Comparison of ENCODE assay signal across 11 mouse cellular contexts in genomic region chr3:153806773-153807443, GRCm38 (mm10). TPM values are rescaled to one million over a fixed set of nuclear protein-coding genes. Genes with fewer than 3 reads are reported as not detected.
DNase-seq lines count a peak whose midpoint lies in the region; ATAC-seq and TF ChIP-seq lines count a peak whose summit lies in the region.
"Had no signal": no experiment of that assay in that cellular context is flagged by ENCODE, and none has a peak within 500 bp of the region (broad histone marks: within the 10 kb centered on the region; RNA-seq: fewer than 3 reads in every experiment).

No protein-coding gene starts in this region.

- H3K9ac ChIP-seq in intestine, embryonic 15.5 days: no peak overlapping the region
- H3K9ac ChIP-seq in intestine, postnatal 0 days (ENCODE audit: low read depth, low read length): no peak overlapping the region
- H3K9ac ChIP-seq in forebrain, embryonic 11.5 days (ENCODE audit: low read length): no peak overlapping the region
- no peak overlapping the region for H3K9ac ChIP-seq in limb, embryonic 11.5 days (ENCODE audit: low read length)
- no peak overlapping the region for H3K9ac ChIP-seq in midbrain, embryonic 15.5 days

- TF ChIP-seq CTCF in intestine, postnatal 0 days (IDR thresholded peaks at IDR 0.05; ENCODE audit: low read depth): no peak

- ATAC-seq in intestine, embryonic 15.5 days: peak; percentile 23; the same call in 1 of the 2 replicates
- ATAC-seq in intestine, postnatal 0 days: no peak
- ATAC-seq in forebrain, embryonic 11.5 days (replicated peaks; ENCODE audit: low FRiP score): peak; percentile 34; the same call in 1 of the 2 replicates
- ATAC-seq in limb, embryonic 11.5 days (ENCODE audit: insufficient number of reproducible peaks, low FRiP score, low TSS enrichment, low read depth): peak; percentile 8; the same call in 1 of the 2 replicates
- ATAC-seq in midbrain, embryonic 15.5 days (replicated peaks): peak; percentile 49

- H3K4me3 ChIP-seq in intestine, embryonic 15.5 days (replicated peaks): no peak overlapping the region
- no peak overlapping the region for H3K4me3 ChIP-seq in intestine, postnatal 0 days (ENCODE audit: low read depth, low read length)
- no peak overlapping the region for H3K4me3 ChIP-seq in forebrain, embryonic 11.5 days (ENCODE audit: low read depth, low read length)
- H3K4me3 ChIP-seq in limb, embryonic 11.5 days (ENCODE audit: low read depth, low read length): no peak overlapping the region
- no peak overlapping the region for H3K4me3 ChIP-seq in midbrain, embryonic 15.5 days
- H3K4me3 ChIP-seq: megakaryocyte, embryonic 14.5 days had no signal

- peaks cover 10% of the 10 kb centered on the region for H3K4me1 ChIP-seq in intestine, embryonic 15.5 days (replicated peaks)
- no peaks in the 10 kb centered on the region for H3K4me1 ChIP-seq in intestine, postnatal 0 days (replicated peaks; ENCODE audit: control insufficient read depth, insufficient read depth, low read length)
- no peaks in the 10 kb centered on the region; the same call in 1 of the 2 replicates for H3K4me1 ChIP-seq in forebrain, embryonic 11.5 days (replicated peaks; ENCODE audit: control insufficient read depth, insufficient read depth, low read length)
- H3K4me1 ChIP-seq in limb, embryonic 11.5 days (ENCODE audit: control insufficient read depth, insufficient read depth, low read length): peaks cover 15% of the 10 kb centered on the region
- H3K4me1 ChIP-seq in midbrain, embryonic 15.5 days: peaks cover 16% of the 10 kb centered on the region; the same call in 1 of the 2 replicates

- no peaks in the 10 kb centered on the region for H3K36me3 ChIP-seq in intestine, embryonic 15.5 days
- no peaks in the 10 kb centered on the region for H3K36me3 ChIP-seq in intestine, postnatal 0 days (ENCODE audit: control insufficient read depth, insufficient read depth)
- no peaks in the 10 kb centered on the region for H3K36me3 ChIP-seq in forebrain, embryonic 11.5 days (ENCODE audit: control insufficient read depth, insufficient read depth, low read length)
- H3K36me3 ChIP-seq in limb, embryonic 11.5 days (ENCODE audit: control insufficient read depth, insufficient read depth, low read length): no peaks in the 10 kb centered on the region
- no peaks in the 10 kb centered on the region for H3K36me3 ChIP-seq in midbrain, embryonic 15.5 days (replicated peaks)

- H3K9me3 ChIP-seq in intestine, embryonic 15.5 days: no peaks in the 10 kb centered on the region
- no peaks in the 10 kb centered on the region for H3K9me3 ChIP-seq in intestine, postnatal 0 days (ENCODE audit: control insufficient read depth)
- H3K9me3 ChIP-seq in forebrain, embryonic 11.5 days (ENCODE audit: control insufficient read depth, low read length): no peaks in the 10 kb centered on the region
- H3K9me3 ChIP-seq in limb, embryonic 11.5 days (ENCODE audit: control insufficient read depth, low read length): no peaks in the 10 kb centered on the region
- H3K9me3 ChIP-seq in midbrain, embryonic 15.5 days: no peaks in the 10 kb centered on the region
- H3K9me3 ChIP-seq: megakaryocyte, embryonic 14.5 days had no signal

- DNase-seq in forebrain, embryonic 11.5 days (ENCODE audit: low spot score): no peak
- no peak for DNase-seq in limb, embryonic 11.5 days (ENCODE audit: low spot score)
- DNase-seq in spleen, postnatal 36 days (ENCODE audit: low spot score in 2 of 2): no peak
- no peak for DNase-seq in retina, embryonic 14.5 days (ENCODE audit: low spot score)
- no peak for DNase-seq in spleen, postnatal 10 days (ENCODE audit: low spot score in 2 of 2)

- no peak overlapping the region for H3K27ac ChIP-seq in intestine, embryonic 15.5 days
- H3K27ac ChIP-seq in intestine, postnatal 0 days (ENCODE audit: low read depth, low read length): no peak overlapping the region
- no peak overlapping the region for H3K27ac ChIP-seq in forebrain, embryonic 11.5 days (ENCODE audit: low read depth, low read length)
- H3K27ac ChIP-seq in limb, embryonic 11.5 days (replicated peaks; ENCODE audit: low read depth, low read length): no peak overlapping the region
- H3K27ac ChIP-seq in midbrain, embryonic 15.5 days: no peak overlapping the region

- 87% methylated on average over 9 of the region's 9 CpGs for WGBS in intestine, embryonic 15.5 days
- 88% methylated on average over 9 of the region's 9 CpGs for WGBS in intestine, postnatal 0 days
- 87% methylated on average over 9 of the region's 9 CpGs for WGBS in forebrain, embryonic 11.5 days
- WGBS in limb, embryonic 11.5 days: 89% methylated on average over 9 of the region's 9 CpGs
- WGBS in midbrain, embryonic 15.5 days: 90% methylated on average over 9 of the region's 9 CpGs

- H3K27me3 ChIP-seq in intestine, embryonic 15.5 days (replicated peaks): no peaks in the 10 kb centered on the region
- H3K27me3 ChIP-seq in intestine, postnatal 0 days (replicated peaks; ENCODE audit: control insufficient read depth, insufficient read depth, low read length): no peaks in the 10 kb centered on the region
- no peaks in the 10 kb centered on the region for H3K27me3 ChIP-seq in forebrain, embryonic 11.5 days (ENCODE audit: control insufficient read depth, insufficient read depth, low read length)
- H3K27me3 ChIP-seq in limb, embryonic 11.5 days (ENCODE audit: control insufficient read depth, insufficient read depth, low read length): no peaks in the 10 kb centered on the region
- H3K27me3 ChIP-seq in midbrain, embryonic 15.5 days (replicated peaks): no peaks in the 10 kb centered on the region

- no peak overlapping the region for H3K4me2 ChIP-seq in intestine, embryonic 15.5 days (replicated peaks)
- no peak overlapping the region for H3K4me2 ChIP-seq in intestine, postnatal 0 days (replicated peaks; ENCODE audit: low read depth)
- no peak overlapping the region for H3K4me2 ChIP-seq in forebrain, embryonic 11.5 days (ENCODE audit: low read depth, low read length, severe bottlenecking)
- no peak overlapping the region for H3K4me2 ChIP-seq in limb, embryonic 11.5 days (ENCODE audit: low read depth, severe bottlenecking)
- H3K4me2 ChIP-seq in midbrain, embryonic 15.5 days: no peak overlapping the region

RNA-seq across cellular contexts. Expression of gene Asb17, which starts 37.1 kb away (rescaled TPM):
- 0.09 TPM in 1 of 2 replicates, not detected in the other for polyA plus RNA-seq in intestine, embryonic 15.5 days (2015; fragmentation: Nextera tagmentation; extraction: Ambion mirVana)
- not detected in 2 replicates for polyA plus RNA-seq in intestine, postnatal 0 days (2015; fragmentation: Nextera tagmentation; extraction: Ambion mirVana)
- 0.29 and 0.47 TPM in 2 replicates for polyA plus RNA-seq in forebrain, embryonic 11.5 days (2014; fragmentation: Nextera tagmentation; extraction: Ambion mirVana)
- 0.24 and 0.32 TPM in 2 replicates for polyA plus RNA-seq in limb, embryonic 11.5 days (2014; fragmentation: Nextera tagmentation; extraction: Ambion mirVana)
- 0.06 and 0.19 TPM in 2 replicates for polyA plus RNA-seq in midbrain, embryonic 15.5 days (2015; fragmentation: Nextera tagmentation; extraction: Ambion mirVana)
- polyA plus RNA-seq: cortical plate, adult 2 months; thymus, postnatal 0 days had no signal
